9 mouse cellular contexts compared by ENCODE assay signal in genomic region chr16:45842440-45842839, GRCm38 (mm10).
A peak's percentile ranks its signal among the peaks of the same experiment; 100 is the strongest.
DNase-seq lines count a peak whose midpoint lies in the region; ATAC-seq and TF ChIP-seq lines count a peak whose summit lies in the region.
"Had no signal": no experiment of that assay in that cellular context is flagged by ENCODE, and none has a peak within 500 bp of the region (broad histone marks: within the 10 kb centered on the region; RNA-seq: fewer than 3 reads in every experiment).

No protein-coding gene starts in this region.

- H3K4me3 ChIP-seq in forebrain, embryonic 10.5 days, result peak overlapping the region; percentile 65
- no peak overlapping the region for H3K4me3 ChIP-seq in forebrain, postnatal 0 days (ENCODE audit: low read depth, low read length)
- H3K4me3 ChIP-seq in midbrain, embryonic 12.5 days, result peak overlapping the region; percentile 71
- no peak overlapping the region for H3K4me3 ChIP-seq in midbrain, embryonic 15.5 days
- H3K4me3 ChIP-seq in limb, embryonic 10.5 days, result peak overlapping the region; percentile 72
- peak overlapping the region; percentile 73 for H3K4me3 ChIP-seq in stomach, embryonic 14.5 days (ENCODE audit: low read depth, low read length)

- no peak overlapping the region for H3K9ac ChIP-seq in forebrain, postnatal 0 days
- H3K9ac ChIP-seq in midbrain, embryonic 12.5 days (replicated peaks), result no peak overlapping the region
- H3K9ac ChIP-seq in midbrain, embryonic 15.5 days, result no peak overlapping the region
- H3K9ac ChIP-seq in stomach, embryonic 14.5 days (replicated peaks; ENCODE audit: low read depth, low read length), result peak overlapping the region; percentile 74

- H3K4me2 ChIP-seq in forebrain, postnatal 0 days (ENCODE audit: low read depth), result no peak overlapping the region
- H3K4me2 ChIP-seq in midbrain, embryonic 12.5 days (replicated peaks), result peak overlapping the region; percentile 86
- H3K4me2 ChIP-seq in midbrain, embryonic 15.5 days, result no peak overlapping the region; the same call in 1 of the 2 replicates
- peak overlapping the region; percentile 63 for H3K4me2 ChIP-seq in stomach, embryonic 14.5 days (replicated peaks; ENCODE audit: low read depth, low read length)

- H3K27me3 ChIP-seq in forebrain, embryonic 10.5 days (ENCODE audit: poor library complexity, severe bottlenecking), result peaks cover 26% of the 10 kb centered on the region
- H3K27me3 ChIP-seq in forebrain, postnatal 0 days (ENCODE audit: insufficient read depth, low read length), result no peaks in the 10 kb centered on the region
- no peaks in the 10 kb centered on the region for H3K27me3 ChIP-seq in midbrain, embryonic 12.5 days
- H3K27me3 ChIP-seq in midbrain, embryonic 15.5 days (replicated peaks), result no peaks in the 10 kb centered on the region
- no peaks in the 10 kb centered on the region for H3K27me3 ChIP-seq in limb, embryonic 10.5 days (ENCODE audit: low read depth, poor library complexity, severe bottlenecking)
- no peaks in the 10 kb centered on the region for H3K27me3 ChIP-seq in stomach, embryonic 14.5 days (ENCODE audit: control insufficient read depth, insufficient read depth, low read length)

- ATAC-seq in forebrain, postnatal 0 days, result no peak
- ATAC-seq in midbrain, embryonic 12.5 days (ENCODE audit: low FRiP score, low read depth), result no peak
- no peak for ATAC-seq in midbrain, embryonic 15.5 days (replicated peaks)
- no peak for ATAC-seq in stomach, embryonic 14.5 days (ENCODE audit: insufficient number of reproducible peaks, insufficient read depth, low FRiP score, low read depth)

- DNase-seq in forebrain, embryonic 10.5 days (ENCODE audit: extremely low spot score, low spot score), result no peak
- no peak for DNase-seq in forebrain, postnatal 0 days
- no peak for DNase-seq in limb, embryonic 10.5 days (ENCODE audit: low spot score)
- no peak for DNase-seq in urinary bladder, postnatal 36 days (ENCODE audit: low spot score in 2 of 2)
- no peak for DNase-seq in left cerebral cortex, adult 9 months (ENCODE audit: low spot score in 2 of 2)
- DNase-seq: thymus, adult 18-20 months had no signal

- 60% methylated on average over 4 of the region's 4 CpGs for WGBS in forebrain, embryonic 10.5 days
- 70% methylated on average over 4 of the region's 4 CpGs for WGBS in forebrain, postnatal 0 days
- 54% methylated on average over 4 of the region's 4 CpGs for WGBS in midbrain, embryonic 12.5 days
- WGBS in midbrain, embryonic 15.5 days, result 68% methylated on average over 4 of the region's 4 CpGs
- 51% methylated on average over 4 of the region's 4 CpGs for WGBS in limb, embryonic 10.5 days
- 23% methylated on average over 4 of the region's 4 CpGs for WGBS in stomach, embryonic 14.5 days

- no peak for TF ChIP-seq CTCF in forebrain, postnatal 0 days (IDR thresholded peaks at IDR 0.05; ENCODE audit: low read depth)

- H3K36me3 ChIP-seq in forebrain, embryonic 10.5 days (replicated peaks), result no peaks in the 10 kb centered on the region
- H3K36me3 ChIP-seq in forebrain, postnatal 0 days (ENCODE audit: insufficient read depth), result no peaks in the 10 kb centered on the region
- no peaks in the 10 kb centered on the region for H3K36me3 ChIP-seq in midbrain, embryonic 12.5 days
- H3K36me3 ChIP-seq in midbrain, embryonic 15.5 days (replicated peaks), result no peaks in the 10 kb centered on the region
- no peaks in the 10 kb centered on the region for H3K36me3 ChIP-seq in limb, embryonic 10.5 days
- H3K36me3 ChIP-seq in stomach, embryonic 14.5 days (ENCODE audit: control insufficient read depth, insufficient read depth, low read length), result no peaks in the 10 kb centered on the region

- H3K9me3 ChIP-seq in forebrain, embryonic 10.5 days, result no peaks in the 10 kb centered on the region
- no peaks in the 10 kb centered on the region for H3K9me3 ChIP-seq in forebrain, postnatal 0 days (ENCODE audit: low read length)
- no peaks in the 10 kb centered on the region for H3K9me3 ChIP-seq in midbrain, embryonic 12.5 days
- H3K9me3 ChIP-seq in midbrain, embryonic 15.5 days, result no peaks in the 10 kb centered on the region
- no peaks in the 10 kb centered on the region for H3K9me3 ChIP-seq in limb, embryonic 10.5 days (replicated peaks)
- H3K9me3 ChIP-seq in stomach, embryonic 14.5 days (ENCODE audit: control insufficient read depth, low read depth, low read length), result no peaks in the 10 kb centered on the region

- peaks cover 28% of the 10 kb centered on the region for H3K4me1 ChIP-seq in forebrain, embryonic 10.5 days
- H3K4me1 ChIP-seq in forebrain, postnatal 0 days (ENCODE audit: insufficient read depth), result no peaks in the 10 kb centered on the region
- H3K4me1 ChIP-seq in midbrain, embryonic 12.5 days, result peaks cover 33% of the 10 kb centered on the region
- H3K4me1 ChIP-seq in midbrain, embryonic 15.5 days, result peaks cover 10% of the 10 kb centered on the region; the same call in 1 of the 2 replicates
- H3K4me1 ChIP-seq in limb, embryonic 10.5 days, result peaks cover 38% of the 10 kb centered on the region
- peaks cover 25% of the 10 kb centered on the region; the same call in 1 of the 2 replicates for H3K4me1 ChIP-seq in stomach, embryonic 14.5 days (ENCODE audit: control insufficient read depth, insufficient read depth, low read length)

- no peak overlapping the region for H3K27ac ChIP-seq in forebrain, embryonic 10.5 days
- H3K27ac ChIP-seq in forebrain, postnatal 0 days (ENCODE audit: low read depth, low read length), result no peak overlapping the region
- no peak overlapping the region for H3K27ac ChIP-seq in midbrain, embryonic 12.5 days (replicated peaks)
- H3K27ac ChIP-seq in midbrain, embryonic 15.5 days, result no peak overlapping the region
- H3K27ac ChIP-seq in limb, embryonic 10.5 days, result no peak overlapping the region; the same call in 1 of the 2 replicates
- peak overlapping the region; percentile 90; the same call in 1 of the 2 replicates for H3K27ac ChIP-seq in stomach, embryonic 14.5 days (ENCODE audit: low read length)

Comparison
In these comparisons a context has a peak if more than half of its experiments do, and no peak if none do; other contexts are left out.
1. H3K4me3 ChIP-seq: peak in forebrain, embryonic 10.5 days (single experiment), midbrain, embryonic 12.5 days (single experiment), limb, embryonic 10.5 days (single experiment) and stomach, embryonic 14.5 days (single experiment); none in forebrain, postnatal 0 days (single experiment) and midbrain, embryonic 15.5 days (single experiment).
2. H3K4me2 ChIP-seq: peak in midbrain, embryonic 12.5 days (single experiment) and stomach, embryonic 14.5 days (single experiment); none in forebrain, postnatal 0 days (single experiment) and midbrain, embryonic 15.5 days (single experiment).